Mouse (Mus musculus) megakaryocyte, embryonic 14.5 days (primary cell): ENCODE measurements at regions not wholly inside any gene's neighbourhood (a gene's known extent, or its start where the extent isn't known, plus 50 kb on each side); places are given as distances from the start of the nearest gene placed in this dataset.

Experiments
- H3K27me3 ChIP-seq: replicated peaks from 2 replicates; pipeline ENCODE3; 2012; ENCODE audit warnings: inconsistent platforms
- H3K36me3 ChIP-seq: replicated peaks from 2 replicates; pipeline ENCODE3; 2012; ENCODE audit warnings: low read length, inconsistent platforms, mixed read lengths
- H3K4me1 ChIP-seq: 2 replicates; pipeline ENCODE4 v1.6.1; 2012; ENCODE audit warnings: inconsistent platforms
- H3K4me3 ChIP-seq: replicated peaks from 2 replicates; pipeline ENCODE3; 2012; ENCODE audit warnings: moderate library complexity, mild to moderate bottlenecking, inconsistent platforms
- H3K9me3 ChIP-seq: 2 replicates; pipeline ENCODE4 v1.6.1; 2012; ENCODE audit warnings: inconsistent platforms
- FLI1 ChIP-seq: IDR thresholded peaks from 2 replicates; pipeline ENCODE4 v1.6.1; 2012; ENCODE audit warnings: low read length, inconsistent platforms, mixed read lengths
- GATA1 ChIP-seq: IDR thresholded peaks from 3 replicates; pipeline ENCODE4 v1.6.1; 2012; ENCODE audit warnings: mixed read lengths, low read length, inconsistent platforms, borderline replicate concordance

GRCm38 (mm10) chr5:54411275-54411904 is 413.1 kb downstream of the Stim2 start:
- Histone ChIP-seq H3K9me3 (peaks cover 3% of the 10 kb centered on the region; the same call in 1 of the 2 replicates), H3K27me3 (no peaks in the 10 kb centered on the region), H3K36me3 (no peaks in the 10 kb centered on the region), H3K4me3 (no peak overlapping the region), H3K4me1 (no peaks in the 10 kb centered on the region)
- TF ChIP-seq GATA1 (no peak), FLI1 (no peak)

GRCm38 (mm10) chr5:54419811-54420470 is 421.6 kb downstream of the Stim2 start:
- no peaks in the 10 kb centered on the region for H3K4me1 ChIP-seq
- H3K36me3 ChIP-seq = no peaks in the 10 kb centered on the region
- H3K9me3 ChIP-seq = 0 out of 2 replicates have a peak, but pooled peaks cover 3% of the 10 kb centered on the region
- TF ChIP-seq GATA1 (no peak), FLI1 (no peak)
- no peaks in the 10 kb centered on the region for H3K27me3 ChIP-seq
- no peak overlapping the region for H3K4me3 ChIP-seq

GRCm38 (mm10) chr5:54439286-54439685 is 441.0 kb downstream of the Stim2 start:
- H3K36me3 ChIP-seq = no peaks in the 10 kb centered on the region
- no peak overlapping the region for H3K4me3 ChIP-seq
- TF ChIP-seq FLI1 (no peak), GATA1 (no peak)
- no peaks in the 10 kb centered on the region for H3K4me1 ChIP-seq
- H3K27me3 ChIP-seq = no peaks in the 10 kb centered on the region
- peaks cover 3% of the 10 kb centered on the region; the same call in 1 of the 2 replicates for H3K9me3 ChIP-seq

GRCm38 (mm10) chr5:54440794-54441447 is 442.6 kb downstream of the Stim2 start:
- Histone ChIP-seq H3K4me3 (no peak overlapping the region), H3K4me1 (no peaks in the 10 kb centered on the region), H3K27me3 (no peaks in the 10 kb centered on the region), H3K36me3 (no peaks in the 10 kb centered on the region), H3K9me3 (peaks cover 3% of the 10 kb centered on the region; the same call in 1 of the 2 replicates)
- TF ChIP-seq FLI1 (no peak), GATA1 (no peak)

GRCm38 (mm10) chr5:54441598-54441997 is 443.3 kb downstream of the Stim2 start:
- no peaks in the 10 kb centered on the region for H3K27me3 ChIP-seq
- no peaks in the 10 kb centered on the region for H3K36me3 ChIP-seq
- TF ChIP-seq GATA1 = no peak
- TF ChIP-seq FLI1 = no peak
- peaks cover 8% of the 10 kb centered on the region; the same call in 1 of the 2 replicates for H3K9me3 ChIP-seq
- peak overlapping the region; percentile 16 for H3K4me3 ChIP-seq
- H3K4me1 ChIP-seq = no peaks in the 10 kb centered on the region

- no peaks in the 10 kb centered on the region for H3K27me3 ChIP-seq
- no peaks in the 10 kb centered on the region for H3K4me1 ChIP-seq
- H3K4me3 ChIP-seq = no peak overlapping the region
- H3K36me3 ChIP-seq = no peaks in the 10 kb centered on the region
- TF ChIP-seq FLI1 (no peak), GATA1 (no peak)
- H3K9me3 ChIP-seq = peaks cover 6% of the 10 kb centered on the region; the same call in 1 of the 2 replicates
These were observed 485.6 kb downstream of the Stim2 start for GRCm38 (mm10) chr5:54483916-54484315.
